Mouse (Mus musculus): ENCODE measurements at regions not wholly inside any gene's neighbourhood (a gene's known extent, or its start where the extent isn't known, plus 50 kb on each side); places are given as distances from the start of the nearest gene placed in this dataset.

DNA sequence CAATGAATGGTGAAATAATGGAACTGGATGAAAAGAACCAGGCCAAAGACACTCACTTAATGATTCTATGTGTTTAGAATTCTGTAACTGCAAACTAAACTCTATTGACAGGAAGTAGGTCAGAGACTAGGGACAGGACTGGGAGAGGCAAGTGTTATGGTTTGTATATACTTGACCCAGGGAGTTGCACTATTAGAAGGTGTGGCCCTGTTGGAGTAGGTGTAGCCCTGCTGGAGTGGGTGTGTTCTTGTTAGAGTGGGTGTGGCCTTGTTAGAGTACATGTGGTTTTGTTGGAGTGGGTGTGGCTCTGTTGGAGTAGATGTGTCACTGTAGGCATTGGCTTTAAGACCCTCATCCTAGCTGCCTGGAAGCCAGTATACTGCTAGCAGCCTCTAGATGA is 93.0 kb upstream of the Npas2 start:
- no peak for DNase-seq (ENCODE audit: low read depth, low spot score)

DNA sequence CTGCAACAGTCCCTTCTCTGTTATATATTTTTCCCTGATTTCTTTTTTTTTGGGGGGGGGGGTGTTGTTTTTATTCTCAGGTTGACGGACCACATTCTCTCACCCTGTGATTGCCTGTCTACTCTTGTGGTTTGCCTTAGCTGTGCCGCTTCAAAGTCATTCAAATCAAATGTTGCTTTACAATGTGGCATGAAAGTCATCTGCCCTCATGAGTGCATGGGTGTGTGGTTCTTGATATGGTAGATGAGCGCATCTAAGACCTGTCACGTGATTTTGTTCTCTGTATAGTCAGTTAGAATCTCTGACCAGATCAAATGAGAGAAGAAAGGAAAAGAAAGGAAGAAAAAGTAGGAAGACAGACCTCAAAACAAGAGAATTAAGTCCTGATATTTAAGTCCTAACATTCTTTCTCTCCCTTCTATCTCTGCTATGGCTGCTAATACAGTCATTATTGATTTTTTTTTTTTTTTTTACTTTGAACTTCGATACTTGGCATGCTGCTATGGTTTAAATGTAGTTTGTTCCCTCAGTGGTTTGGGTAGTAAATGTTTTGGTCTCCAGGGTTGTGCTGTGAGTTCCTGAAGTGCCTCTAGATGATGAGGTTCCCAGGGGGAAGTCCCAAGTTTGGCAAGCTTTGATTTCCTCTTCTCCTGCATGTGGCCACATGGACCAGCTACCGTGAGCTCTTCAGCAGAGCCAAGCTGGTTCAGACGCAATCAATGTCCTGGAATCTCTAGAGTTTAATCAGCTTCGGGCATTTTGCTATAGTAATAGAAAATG is 91.2 kb upstream of the Npas2 start:
- DNase-seq (ENCODE audit: low read depth, low spot score) = no peak

DNA sequence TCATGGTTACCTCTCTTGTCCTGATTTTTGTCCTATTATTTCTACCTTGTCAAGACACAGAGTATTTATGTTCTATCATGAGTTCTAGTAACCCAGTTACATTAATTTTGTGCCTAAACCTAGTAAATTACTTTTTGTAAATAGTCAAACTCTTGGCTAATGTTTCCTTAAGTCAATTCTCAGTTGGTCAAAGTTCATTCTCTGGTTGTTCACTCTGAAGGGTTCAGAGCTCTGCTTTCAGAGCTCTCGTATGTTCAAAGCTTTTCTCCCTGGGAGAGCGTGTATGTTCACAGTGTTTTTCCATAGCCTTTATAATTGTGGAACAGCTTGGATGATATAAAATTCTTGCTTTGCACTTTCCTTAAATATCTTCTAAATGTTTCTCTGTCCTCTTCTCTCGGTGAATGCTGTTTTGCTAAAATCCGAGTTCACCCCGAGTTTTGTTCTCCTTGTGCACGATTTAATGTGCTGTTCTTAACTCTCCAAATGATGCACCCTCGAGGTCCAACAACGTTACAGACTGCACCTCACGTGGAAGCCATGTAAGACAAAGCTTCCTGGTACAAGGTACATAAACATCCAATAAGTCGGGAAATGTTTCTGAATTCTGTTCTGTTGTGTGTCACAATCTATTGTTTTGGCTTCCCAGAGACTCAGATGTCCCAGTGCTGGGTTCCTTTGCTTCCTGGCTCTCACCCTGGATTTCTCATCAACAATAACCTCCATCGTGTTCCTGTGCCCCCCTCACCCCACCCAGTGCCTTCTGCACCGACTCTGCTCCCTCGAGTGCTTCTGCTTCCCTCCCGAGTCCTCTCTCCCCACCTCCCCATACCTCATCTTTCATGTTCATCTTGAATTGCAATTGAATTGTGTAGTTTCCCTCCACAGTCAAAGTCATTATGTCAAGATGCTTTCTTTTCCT is 90.3 kb upstream of the Npas2 start:
- DNase-seq (ENCODE audit: low read depth, low spot score) = no peak

DNA sequence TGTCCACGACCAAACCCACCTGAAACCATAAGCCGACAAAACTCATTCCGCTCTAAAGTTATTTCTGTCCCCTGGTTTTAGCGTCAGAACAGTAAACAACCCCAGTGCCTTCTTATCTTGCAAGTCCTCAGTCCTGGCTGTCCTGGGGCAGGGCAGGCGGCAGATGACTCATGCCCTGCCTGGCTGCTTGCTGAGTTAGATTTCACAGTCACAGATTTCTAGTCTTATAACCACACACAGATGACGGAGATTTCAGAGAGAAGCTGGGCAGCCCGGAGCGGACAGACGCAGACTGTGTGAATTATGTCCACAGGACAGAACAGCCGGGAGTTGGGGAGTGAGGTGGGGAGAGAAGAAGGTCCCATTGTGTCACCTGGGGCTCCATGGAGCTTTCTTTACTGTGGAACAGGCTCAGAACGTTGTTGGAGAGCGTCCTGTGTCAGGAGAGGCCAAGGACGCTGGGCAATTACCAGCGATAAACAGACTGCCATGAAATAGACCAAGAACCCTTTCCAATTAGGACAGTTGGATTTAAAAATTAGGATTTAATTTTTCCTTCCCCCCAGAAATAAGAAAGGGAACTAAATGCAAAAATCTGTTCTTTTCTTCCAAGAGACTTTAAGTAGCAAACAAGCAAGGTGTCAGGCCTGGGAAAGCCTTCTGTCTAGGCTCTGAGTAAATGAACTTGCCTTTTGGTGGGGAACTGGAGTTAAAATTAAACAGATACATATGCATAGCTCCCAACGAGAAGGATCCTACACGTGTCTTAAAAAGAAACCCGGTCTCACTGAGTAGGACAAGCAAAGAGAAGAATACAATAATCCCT is 87.8 kb upstream of the Npas2 start:
- DNase-seq (ENCODE audit: low read depth, low spot score) = no peak

DNA sequence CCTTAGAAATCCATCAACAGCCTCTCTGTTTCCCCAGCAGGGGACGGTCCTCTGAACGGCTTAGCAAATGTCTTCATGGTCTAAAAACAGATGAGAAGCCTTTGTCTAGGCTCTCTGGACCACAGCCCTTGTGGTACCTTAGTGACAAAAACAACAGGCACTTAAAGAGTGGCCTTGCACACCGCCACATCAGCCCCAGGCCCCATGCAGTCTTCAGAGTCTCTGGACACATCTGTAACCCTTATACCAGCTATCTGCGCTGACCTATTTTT is 87.2 kb upstream of the Npas2 start:
- no peak for DNase-seq (ENCODE audit: low read depth, low spot score)

DNA sequence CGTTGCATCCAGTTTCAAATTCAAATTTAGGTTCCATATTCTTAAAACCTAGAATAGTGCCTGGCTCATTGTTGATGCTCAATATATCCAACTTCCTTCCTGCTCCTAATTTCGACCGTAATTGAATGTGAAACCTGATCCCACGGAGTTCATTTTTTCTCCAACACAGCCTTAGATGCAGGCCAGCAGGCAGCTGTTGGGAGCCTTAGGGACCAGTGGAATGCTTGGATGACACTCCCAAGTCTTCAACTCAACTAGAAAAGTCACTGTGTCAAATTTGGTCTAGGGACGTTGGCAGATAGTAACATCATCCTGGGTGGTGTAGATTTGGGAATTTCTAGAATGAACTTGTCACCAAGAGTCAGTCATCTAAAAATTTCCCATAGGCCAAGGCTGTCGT is 86.9 kb upstream of the Npas2 start:
- no peak for DNase-seq (ENCODE audit: low read depth, low spot score)

DNA sequence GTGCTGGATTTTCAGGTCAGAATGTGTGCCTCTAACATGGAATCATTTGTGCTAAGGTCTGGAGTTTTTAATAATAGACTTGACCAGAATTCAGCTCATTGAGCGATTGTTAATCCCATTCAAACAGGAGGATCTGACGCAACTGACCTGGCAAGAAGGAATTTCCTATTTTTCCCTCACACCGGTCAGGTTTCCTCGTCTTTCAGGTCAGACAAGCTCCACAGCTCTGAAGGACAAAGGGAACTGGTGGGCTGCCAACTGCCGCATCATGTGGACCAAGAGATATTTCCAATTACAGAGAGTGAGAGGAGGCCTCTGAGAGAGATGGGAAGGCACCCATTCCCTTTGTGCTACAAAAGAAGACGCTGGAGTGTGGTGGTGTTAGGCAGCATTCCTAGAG is 77.2 kb upstream of the Npas2 start:
- DNase-seq (ENCODE audit: low read depth, low spot score) = no peak

DNA sequence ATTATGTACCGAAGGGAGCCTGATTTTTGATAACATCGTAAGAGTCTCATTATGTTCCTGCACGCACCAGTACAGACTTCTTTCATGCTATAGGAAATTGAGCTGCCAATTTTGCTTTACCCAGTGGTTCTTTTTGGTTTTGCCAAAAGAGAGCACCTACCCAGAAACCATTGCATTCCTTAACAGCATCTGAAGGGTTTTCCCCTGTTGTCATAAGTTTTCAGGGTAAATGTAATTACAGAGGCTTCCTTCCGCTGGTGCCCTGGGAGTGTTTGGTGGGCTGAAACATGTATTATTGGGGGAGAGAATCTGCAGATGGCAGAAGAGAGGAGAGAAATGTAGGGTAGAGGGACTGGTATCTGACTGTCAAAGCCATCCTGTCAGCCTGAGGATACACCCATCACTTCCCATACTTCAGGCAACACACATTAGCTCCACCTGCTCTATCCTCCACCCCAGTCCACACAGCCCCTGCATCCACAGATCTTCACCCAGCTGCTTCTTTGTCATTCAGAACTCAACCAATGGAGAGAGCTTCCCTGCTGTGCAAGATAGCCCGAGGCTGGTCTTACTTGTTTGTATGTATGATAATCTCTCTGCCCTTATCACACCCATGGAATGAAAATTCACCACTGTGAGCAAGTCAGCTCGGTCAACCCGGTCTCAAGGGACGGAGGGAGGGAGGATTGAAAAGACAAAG is 71.1 kb upstream of the Npas2 start:
- DNase-seq (ENCODE audit: low read depth, low spot score) = no peak

DNA sequence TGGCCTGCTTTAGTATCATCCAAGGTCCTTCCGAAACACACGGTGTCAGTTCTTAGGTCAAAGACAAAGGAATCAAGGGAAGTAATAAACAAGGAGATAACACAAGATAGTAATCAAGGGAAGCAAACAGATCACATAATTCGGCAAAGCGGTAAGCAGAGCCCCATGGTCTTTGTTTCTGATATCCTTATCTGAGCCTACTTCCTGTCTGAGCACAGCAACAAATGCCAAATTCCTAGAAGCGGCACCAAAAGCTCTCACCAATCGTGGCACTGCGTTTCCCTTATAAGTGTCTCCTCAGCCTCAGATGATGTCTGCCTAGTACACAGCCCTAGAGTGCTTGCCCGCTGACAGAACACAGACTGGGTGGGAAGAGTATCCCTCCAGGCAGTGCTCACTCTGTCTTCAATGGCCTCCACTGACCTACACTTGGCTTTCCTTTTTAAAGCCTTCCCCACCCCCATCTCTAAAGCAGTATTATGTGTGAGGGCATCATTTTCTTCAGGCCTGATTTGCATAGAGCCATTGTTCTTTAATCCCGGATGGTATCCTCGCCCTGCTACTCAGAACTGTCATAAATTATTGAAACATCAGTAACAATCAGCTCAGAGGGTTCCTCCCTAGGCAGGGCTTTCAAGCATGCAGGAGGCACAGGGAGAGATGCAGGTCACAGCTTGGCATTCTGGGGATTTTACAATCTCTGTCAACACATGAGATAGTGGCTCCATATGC is 70.3 kb upstream of the Npas2 start:
- no peak for DNase-seq (ENCODE audit: low read depth, low spot score)

DNA sequence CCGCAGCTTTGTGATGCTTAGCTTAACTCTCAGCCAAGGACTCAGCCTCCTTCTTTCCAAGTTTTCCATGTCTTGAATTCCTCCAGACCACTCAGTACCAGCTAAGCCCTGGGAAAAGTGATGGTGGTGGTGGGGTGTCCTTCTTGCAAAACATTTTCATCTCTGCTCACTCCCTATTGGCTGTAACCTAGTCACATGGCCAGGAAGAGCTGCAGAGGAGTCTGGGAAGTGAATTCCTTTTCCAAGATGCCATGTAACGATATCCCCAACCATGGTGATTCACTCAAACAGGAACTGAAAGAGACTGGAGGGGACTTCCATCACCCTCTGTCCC is 69.8 kb upstream of the Npas2 start:
- no peak for DNase-seq (ENCODE audit: low read depth, low spot score)

DNA sequence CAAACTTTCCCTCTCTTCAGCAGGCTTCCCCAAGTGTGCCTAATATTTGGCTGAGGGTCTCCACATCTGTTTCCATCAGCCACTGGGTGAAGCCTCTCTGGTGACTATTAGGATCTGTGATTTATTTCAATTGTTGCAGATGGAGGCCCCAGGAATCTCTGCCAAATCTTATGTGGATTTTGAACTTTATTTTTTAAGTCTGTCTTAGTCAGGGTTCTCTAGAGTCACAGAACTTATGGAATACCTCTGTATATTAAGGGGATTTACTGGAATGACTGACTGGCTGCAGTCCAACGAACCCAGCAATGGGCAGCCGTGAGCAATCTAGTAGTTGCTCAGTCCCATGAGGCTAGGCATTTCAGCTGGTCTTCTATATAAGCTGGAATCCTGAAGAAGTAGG is 59.0 kb upstream of the Npas2 start:
- DNase-seq (ENCODE audit: low read depth, low spot score) = no peak

DNA sequence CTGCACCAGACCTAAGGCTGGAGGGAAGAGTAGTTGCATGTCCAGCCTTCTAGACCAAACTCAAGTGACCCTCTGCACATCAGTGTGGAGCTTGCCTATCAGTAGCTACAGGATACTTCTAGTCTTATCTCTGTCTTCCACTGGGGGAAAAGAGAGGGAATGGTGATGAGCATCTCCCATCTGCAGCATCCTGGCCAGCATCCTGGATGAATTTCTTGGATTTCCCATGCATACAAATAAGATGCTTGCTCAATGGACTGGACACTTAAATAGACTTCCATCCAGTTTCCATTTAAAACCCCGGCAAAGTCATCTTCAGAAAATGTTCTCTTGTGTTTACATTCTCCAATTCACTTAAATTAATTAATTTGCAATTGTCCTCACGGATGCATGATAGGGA is 50.5 kb upstream of the Npas2 start:
- no peak for DNase-seq (ENCODE audit: low read depth, low spot score)

DNA sequence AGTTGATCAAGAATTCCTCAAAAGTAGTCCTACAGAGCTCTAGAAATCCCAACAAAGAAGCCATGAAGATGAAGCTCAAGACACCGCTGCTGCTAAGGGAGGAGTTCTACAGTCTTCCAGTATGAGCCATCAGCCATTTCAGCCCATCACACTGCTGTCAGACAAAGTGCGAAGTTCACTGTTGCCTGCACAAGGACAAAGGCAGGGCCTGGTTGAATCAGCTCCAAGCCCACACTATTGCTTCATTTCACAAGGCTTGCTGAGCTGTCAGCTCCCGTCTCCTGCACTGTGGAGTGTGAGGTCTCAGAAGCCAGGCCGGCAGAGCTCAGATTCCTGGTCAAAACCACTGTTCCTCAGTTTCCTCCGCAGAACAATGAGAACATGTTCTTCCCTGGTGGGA is 49.9 kb upstream of the Npas2 start:
- no peak for DNase-seq (ENCODE audit: low read depth, low spot score)

All from telencephalon, adult 2 months (tissue).